ENCODE assay signal across 9 mouse cellular contexts in the genomic region with DNA sequence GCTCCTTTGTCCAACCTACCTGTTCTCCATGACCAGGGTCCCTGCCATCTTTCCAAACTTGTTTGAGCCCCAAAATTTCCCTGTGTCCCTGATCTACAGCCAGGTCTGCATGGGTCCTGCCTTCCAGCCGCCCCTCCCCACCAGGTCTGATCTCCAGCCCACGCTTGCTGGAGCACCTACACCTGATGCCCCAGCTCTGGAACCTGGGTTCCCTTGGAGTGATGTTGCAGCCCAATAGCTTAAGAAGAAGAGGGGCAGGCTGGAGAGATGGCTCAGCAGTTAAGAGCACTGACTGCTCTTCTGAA. TPM values are rescaled to one million over a fixed set of nuclear protein-coding genes. Genes with fewer than 3 reads are reported as not detected.
DNase-seq lines count a peak whose midpoint lies in the region; ATAC-seq and TF ChIP-seq lines count a peak whose summit lies in the region.
"Had no signal": no experiment of that assay in that cellular context is flagged by ENCODE, and none has a peak within 500 bp of the region (broad histone marks: within the 10 kb centered on the region; RNA-seq: fewer than 3 reads in every experiment).

No protein-coding gene starts in this region.

- in situ Hi-C loops in CH12.LX (cut with MboI; ENCODE audit: low pct_ligation_motif_present, low pct_unique_long_range_greater_than_20kb, low sequenced_read_pairs): no loop called here

- TF ChIP-seq EP300 in heart, adult 2 months (IDR thresholded peaks at IDR 0.05; ENCODE audit: insufficient read depth, low read depth, low read length): no peak
- TF ChIP-seq EP300 in CH12.LX (IDR thresholded peaks at IDR 0.05; ENCODE audit: low read length): no peak

- no peak overlapping the region; the same call in 1 of the 2 replicates for H3K27ac ChIP-seq in heart, adult 2 months
- no peak overlapping the region for H3K27ac ChIP-seq in CH12.LX (ENCODE audit: insufficient read depth, low read depth)
- peak overlapping the region; percentile 41; the same call in 1 of the 2 replicates for H3K27ac ChIP-seq in forebrain, embryonic 15.5 days (replicated peaks)
- H3K27ac ChIP-seq in liver, embryonic 15.5 days (replicated peaks): peak overlapping the region; percentile 83

- H3K4me3 ChIP-seq in heart, adult 2 months: peak overlapping the region; percentile 57; the same call in 1 of the 2 replicates
- H3K4me3 ChIP-seq in CH12.LX (replicated peaks in 1 of 3; ENCODE audit: low read depth in 2 of 3, low read length in 2 of 3, poor library complexity in 1 of 3): peak overlapping the region; percentile 31 to 50 (median 39)
- H3K4me3 ChIP-seq in forebrain, embryonic 15.5 days: peak overlapping the region; percentile 60
- H3K4me3 ChIP-seq in liver, embryonic 15.5 days (replicated peaks): peak overlapping the region; percentile 75

- H3K4me2 ChIP-seq in CH12.LX (ENCODE audit: insufficient read depth, low read depth, poor library complexity, severe bottlenecking): peak overlapping the region; percentile 93
- H3K4me2 ChIP-seq in forebrain, embryonic 15.5 days (replicated peaks): peak overlapping the region; percentile 90
- peak overlapping the region; percentile 99 for H3K4me2 ChIP-seq in liver, embryonic 15.5 days

- no peak for TF ChIP-seq CTCF in heart, adult 2 months (IDR thresholded peaks at IDR 0.05)
- no peak for TF ChIP-seq CTCF in CH12.LX (conservative IDR thresholded peaks at IDR 0.05 in 1 of 2, IDR thresholded peaks at IDR 0.05 in 1 of 2; ENCODE audit: low read depth in 2 of 2, low read length in 2 of 2)

- no peak for TF ChIP-seq POLR2A in heart, adult 2 months (IDR thresholded peaks at IDR 0.05; ENCODE audit: insufficient read depth, low read depth, low read length)
- no peak for TF ChIP-seq POLR2A in CH12.LX (IDR thresholded peaks at IDR 0.05; ENCODE audit: low read depth, low read length)

- H3K9me3 ChIP-seq in CH12.LX (replicated peaks; ENCODE audit: low read length): no peaks in the 10 kb centered on the region
- no peaks in the 10 kb centered on the region for H3K9me3 ChIP-seq in forebrain, embryonic 15.5 days
- no peaks in the 10 kb centered on the region for H3K9me3 ChIP-seq in liver, embryonic 15.5 days (replicated peaks)

- peaks cover 8% of the 10 kb centered on the region for H3K4me1 ChIP-seq in heart, adult 2 months (ENCODE audit: control insufficient read depth, insufficient read depth, low read length)
- H3K4me1 ChIP-seq in CH12.LX (ENCODE audit: control insufficient read depth in 1 of 2, insufficient read depth in 2 of 2): peaks cover 9% of the 10 kb centered on the region in 2 experiments
- H3K4me1 ChIP-seq in forebrain, embryonic 15.5 days: peaks cover 17% of the 10 kb centered on the region
- peaks cover 78% of the 10 kb centered on the region for H3K4me1 ChIP-seq in liver, embryonic 15.5 days (replicated peaks)

- ATAC-seq in forebrain, embryonic 15.5 days (replicated peaks): no peak
- no peak for ATAC-seq in liver, embryonic 15.5 days (ENCODE audit: insufficient read depth)
- no peak for ATAC-seq in megakaryocyte-erythroid progenitor cell, adult 5-6 weeks (replicated peaks; ENCODE audit: low FRiP score, low TSS enrichment, poor library complexity, severe bottlenecking)

- H3K79me2 ChIP-seq in heart, adult 2 months (replicated peaks; ENCODE audit: control insufficient read depth, insufficient read depth, low read length): no peaks in the 10 kb centered on the region
- H3K79me2 ChIP-seq in CH12.LX (replicated peaks; ENCODE audit: control insufficient read depth, extremely low read depth, insufficient read depth, poor library complexity, severe bottlenecking): no peaks in the 10 kb centered on the region

- H3K9ac ChIP-seq in heart, adult 2 months (ENCODE audit: low read depth, low read length): no peak overlapping the region
- peak overlapping the region; percentile 49 for H3K9ac ChIP-seq in CH12.LX (ENCODE audit: insufficient read depth, low read depth)
- H3K9ac ChIP-seq in forebrain, embryonic 15.5 days (replicated peaks): peak overlapping the region; percentile 14; the same call in 1 of the 2 replicates
- peak overlapping the region; percentile 79 for H3K9ac ChIP-seq in liver, embryonic 15.5 days

- WGBS in heart, adult 2 months: 83% methylated on average over 2 of the region's 2 CpGs
- 61% methylated on average over 2 of the region's 2 CpGs for WGBS in forebrain, embryonic 15.5 days
- 68% methylated on average over 2 of the region's 2 CpGs for WGBS in liver, embryonic 15.5 days (ENCODE audit: insufficient replicate concordance)

- no peak for TF ChIP-seq RAD21 in CH12.LX (IDR thresholded peaks at IDR 0.05; ENCODE audit: low read depth, low read length)

- no peaks in the 10 kb centered on the region for H3K27me3 ChIP-seq in heart, adult 2 months (ENCODE audit: control insufficient read depth, insufficient read depth, low read length)
- H3K27me3 ChIP-seq in CH12.LX (replicated peaks): peaks cover 85% of the 10 kb centered on the region
- H3K27me3 ChIP-seq in forebrain, embryonic 15.5 days: no peaks in the 10 kb centered on the region
- H3K27me3 ChIP-seq in liver, embryonic 15.5 days: peaks cover 13% of the 10 kb centered on the region; the same call in 1 of the 2 replicates

- intact Hi-C loops in heart, adult 2 months (cut with DNase I): no loop called here
- intact Hi-C loops in heart, postnatal 36 days (cut with DNase I): no loop called here

- dilution Hi-C loops in CH12.LX (cut with MboI; ENCODE audit: extremely low pct_ligation_motif_present, extremely low pct_unique_long_range_greater_than_20kb, low sequenced_read_pairs): no loop called here

- no peaks in the 10 kb centered on the region for H3K36me3 ChIP-seq in heart, adult 2 months (ENCODE audit: control insufficient read depth, insufficient read depth, low read length)
- H3K36me3 ChIP-seq in CH12.LX (replicated peaks in 1 of 2; ENCODE audit: control insufficient read depth in 1 of 2, insufficient read depth in 1 of 2, low read length in 1 of 2): no peaks in the 10 kb centered on the region
- H3K36me3 ChIP-seq in forebrain, embryonic 15.5 days: no peaks in the 10 kb centered on the region; the same call in 1 of the 2 replicates
- H3K36me3 ChIP-seq in liver, embryonic 15.5 days (replicated peaks): no peaks in the 10 kb centered on the region

- DNase-seq in heart, adult 2 months: no peak
- DNase-seq in heart, postnatal 36 days: no peak
- no peak for DNase-seq in CH12.LX (ENCODE audit: extremely low read depth)
- DNase-seq in gastrocnemius, postnatal 10 days: no peak
- DNase-seq in frontal cortex, postnatal 25 days (ENCODE audit: low spot score in 2 of 2): no peak

RNA-seq across cellular contexts. Expression of a gene that starts 0.7 kb away (rescaled TPM):
- 10 to 100 TPM; 17.0 to 20.3 TPM for total RNA-seq in heart, adult 2 months (2021)
- 23.7 and 30.0 TPM in 2 replicates for polyA plus RNA-seq in heart, adult 2 months (2012; rRNA removed)
- 10 to 100 TPM; 20.9 to 22.5 TPM for total RNA-seq in heart, postnatal 36 days (2021)
- total RNA-seq in CH12.LX (2012; rRNA removed) (not detected in 2 replicates), CH12.LX (2014; rRNA removed) (not detected in 2 replicates)
- polyA plus RNA-seq in CH12.LX (2012; ENCODE audit: insufficient read length, low read depth): 0.09 and 0.11 TPM in 2 replicates
- polyA plus RNA-seq in forebrain, embryonic 15.5 days (2015; fragmentation: Nextera tagmentation; extraction: Ambion mirVana): 22.2 and 25.9 TPM in 2 replicates
- polyA plus RNA-seq in liver, embryonic 15.5 days (2015; fragmentation: Nextera tagmentation; extraction: Ambion mirVana): 14.1 and 14.7 TPM in 2 replicates
- total RNA-seq in gastrocnemius, postnatal 10 days (2021): 100 to 1,000 TPM; 351 to 394 TPM
- 291 and 408 TPM in 2 replicates for total RNA-seq in megakaryocyte-erythroid progenitor cell, adult 5-6 weeks (2014; fragmentation: Nextera tagmentation)
- total RNA-seq in megakaryocyte-erythroid progenitor cell, adult 5-6 weeks (2017): 32.8 and 68.9 TPM in 2 replicates

RNA-seq across cellular contexts. Expression of a gene that starts 11.3 kb away (rescaled TPM):
- not detected for total RNA-seq in heart, adult 2 months (2021)
- not detected in 2 replicates for polyA plus RNA-seq in heart, adult 2 months (2012; rRNA removed)
- total RNA-seq in heart, postnatal 36 days (2021): not detected
- total RNA-seq in CH12.LX (2012; rRNA removed): not detected in 2 replicates
- not detected in 2 replicates for total RNA-seq in CH12.LX (2014; rRNA removed)
- not detected in 2 replicates for polyA plus RNA-seq in CH12.LX (2012; ENCODE audit: insufficient read length, low read depth)
- not detected in 2 replicates for polyA plus RNA-seq in forebrain, embryonic 15.5 days (2015; fragmentation: Nextera tagmentation; extraction: Ambion mirVana)
- polyA plus RNA-seq in liver, embryonic 15.5 days (2015; fragmentation: Nextera tagmentation; extraction: Ambion mirVana): 26.6 and 27.2 TPM in 2 replicates
- under 1 TPM in 1 of 2 experiments, not detected in 1; 0.54 TPM for total RNA-seq in gastrocnemius, postnatal 10 days (2021)
- total RNA-seq in megakaryocyte-erythroid progenitor cell, adult 5-6 weeks (2014; fragmentation: Nextera tagmentation): not detected in 2 replicates
- total RNA-seq in megakaryocyte-erythroid progenitor cell, adult 5-6 weeks (2017): not detected in 2 replicates

RNA-seq across cellular contexts. Expression of a gene that starts 15.4 kb away (rescaled TPM):
- total RNA-seq in heart, adult 2 months (2021): 1 to 10 TPM; 1.8 to 1.9 TPM
- polyA plus RNA-seq in heart, adult 2 months (2012; rRNA removed): 4.5 and 6.1 TPM in 2 replicates
- total RNA-seq in heart, postnatal 36 days (2021): 1 to 10 TPM; 3.7 to 4.1 TPM
- total RNA-seq in CH12.LX (2012; rRNA removed) (0.38 TPM in 1 of 2 replicates, not detected in the other), CH12.LX (2014; rRNA removed) (not detected in 2 replicates)
- not detected in 2 replicates for polyA plus RNA-seq in CH12.LX (2012; ENCODE audit: insufficient read length, low read depth)
- polyA plus RNA-seq in forebrain, embryonic 15.5 days (2015; fragmentation: Nextera tagmentation; extraction: Ambion mirVana): 22.9 and 25.2 TPM in 2 replicates
- polyA plus RNA-seq in liver, embryonic 15.5 days (2015; fragmentation: Nextera tagmentation; extraction: Ambion mirVana): 10.2 and 11.1 TPM in 2 replicates
- total RNA-seq in gastrocnemius, postnatal 10 days (2021): 1 to 10 TPM; 5.6 to 5.7 TPM
- not detected in 2 replicates for total RNA-seq in megakaryocyte-erythroid progenitor cell, adult 5-6 weeks (2014; fragmentation: Nextera tagmentation)
- not detected in 2 replicates for total RNA-seq in megakaryocyte-erythroid progenitor cell, adult 5-6 weeks (2017)
- polyA plus RNA-seq: inflammation-experienced regulatory T-cells, adult 6 months had no signal

RNA-seq across cellular contexts. Expression of a gene that starts 26.3 kb away (rescaled TPM):
- 10 to 100 TPM; 13.6 to 15.3 TPM for total RNA-seq in heart, adult 2 months (2021)
- 35.0 and 41.6 TPM in 2 replicates for polyA plus RNA-seq in heart, adult 2 months (2012; rRNA removed)
- 10 to 100 TPM; 13.9 to 17.0 TPM for total RNA-seq in heart, postnatal 36 days (2021)
- total RNA-seq in CH12.LX (2012; rRNA removed): 104 and 107 TPM in 2 replicates
- 15.7 and 24.9 TPM in 2 replicates for total RNA-seq in CH12.LX (2014; rRNA removed)
- polyA plus RNA-seq in CH12.LX (2012; ENCODE audit: insufficient read length, low read depth): 309 and 372 TPM in 2 replicates
- polyA plus RNA-seq in forebrain, embryonic 15.5 days (2015; fragmentation: Nextera tagmentation; extraction: Ambion mirVana): 112 and 115 TPM in 2 replicates
- 62.4 and 63.8 TPM in 2 replicates for polyA plus RNA-seq in liver, embryonic 15.5 days (2015; fragmentation: Nextera tagmentation; extraction: Ambion mirVana)
- total RNA-seq in gastrocnemius, postnatal 10 days (2021): 10 to 100 TPM; 30.9 to 41.2 TPM
- total RNA-seq in megakaryocyte-erythroid progenitor cell, adult 5-6 weeks (2014; fragmentation: Nextera tagmentation): 286 and 348 TPM in 2 replicates
- total RNA-seq in megakaryocyte-erythroid progenitor cell, adult 5-6 weeks (2017): 59.0 and 109 TPM in 2 replicates

RNA-seq across cellular contexts. Expression of a gene that starts 26.3 kb away (rescaled TPM):
- total RNA-seq in heart, adult 2 months (2021): 100 to 1,000 TPM in 1 of 2 experiments, 10 to 100 TPM in 1; 86.0 to 103 TPM
- 61.2 and 112 TPM in 2 replicates for polyA plus RNA-seq in heart, adult 2 months (2012; rRNA removed)
- total RNA-seq in heart, postnatal 36 days (2021): 10 to 100 TPM; 87.3 to 98.6 TPM
- 96.4 and 104 TPM in 2 replicates for total RNA-seq in CH12.LX (2012; rRNA removed)
- total RNA-seq in CH12.LX (2014; rRNA removed): 83.3 and 101 TPM in 2 replicates
- 90.5 and 103 TPM in 2 replicates for polyA plus RNA-seq in CH12.LX (2012; ENCODE audit: insufficient read length, low read depth)
- 41.0 and 46.1 TPM in 2 replicates for polyA plus RNA-seq in forebrain, embryonic 15.5 days (2015; fragmentation: Nextera tagmentation; extraction: Ambion mirVana)
- 7.3 and 9.7 TPM in 2 replicates for polyA plus RNA-seq in liver, embryonic 15.5 days (2015; fragmentation: Nextera tagmentation; extraction: Ambion mirVana)
- total RNA-seq in gastrocnemius, postnatal 10 days (2021): 10 to 100 TPM; 66.3 to 85.0 TPM
- total RNA-seq in megakaryocyte-erythroid progenitor cell, adult 5-6 weeks (2014; fragmentation: Nextera tagmentation): 67.4 and 83.1 TPM in 2 replicates
- 36.4 and 45.6 TPM in 2 replicates for total RNA-seq in megakaryocyte-erythroid progenitor cell, adult 5-6 weeks (2017)

Comparison
In these comparisons a context has a peak if more than half of its experiments do, and no peak if none do; other contexts are left out.
1. H3K27ac ChIP-seq: peak in forebrain, embryonic 15.5 days (single experiment) and liver, embryonic 15.5 days (single experiment); none in heart, adult 2 months (single experiment) and CH12.LX (single experiment).
2. RNA of a gene that starts 0.7 kb away (total RNA-seq): 32.8 to 408 TPM in megakaryocyte-erythroid progenitor cell, adult 5-6 weeks, 351 to 394 TPM in gastrocnemius, postnatal 10 days, 20.9 to 22.5 TPM in heart, postnatal 36 days and 17.0 to 20.3 TPM in heart, adult 2 months; not detected in CH12.LX; every median in the first group is over 10 times any median in the second.
3. Peak in every context shown above with its lines, with median percentiles within 50 percentile points of each other: H3K4me3 ChIP-seq and H3K4me2 ChIP-seq.